Mouse (Mus musculus): ENCODE results near the gene Pram1.
"Not testable (repeated sequence)": the region's sequence is repeated elsewhere in the genome, so short reads cannot be mapped to it uniquely, and the experiment has no call there.

Pram1 gene

DNA sequence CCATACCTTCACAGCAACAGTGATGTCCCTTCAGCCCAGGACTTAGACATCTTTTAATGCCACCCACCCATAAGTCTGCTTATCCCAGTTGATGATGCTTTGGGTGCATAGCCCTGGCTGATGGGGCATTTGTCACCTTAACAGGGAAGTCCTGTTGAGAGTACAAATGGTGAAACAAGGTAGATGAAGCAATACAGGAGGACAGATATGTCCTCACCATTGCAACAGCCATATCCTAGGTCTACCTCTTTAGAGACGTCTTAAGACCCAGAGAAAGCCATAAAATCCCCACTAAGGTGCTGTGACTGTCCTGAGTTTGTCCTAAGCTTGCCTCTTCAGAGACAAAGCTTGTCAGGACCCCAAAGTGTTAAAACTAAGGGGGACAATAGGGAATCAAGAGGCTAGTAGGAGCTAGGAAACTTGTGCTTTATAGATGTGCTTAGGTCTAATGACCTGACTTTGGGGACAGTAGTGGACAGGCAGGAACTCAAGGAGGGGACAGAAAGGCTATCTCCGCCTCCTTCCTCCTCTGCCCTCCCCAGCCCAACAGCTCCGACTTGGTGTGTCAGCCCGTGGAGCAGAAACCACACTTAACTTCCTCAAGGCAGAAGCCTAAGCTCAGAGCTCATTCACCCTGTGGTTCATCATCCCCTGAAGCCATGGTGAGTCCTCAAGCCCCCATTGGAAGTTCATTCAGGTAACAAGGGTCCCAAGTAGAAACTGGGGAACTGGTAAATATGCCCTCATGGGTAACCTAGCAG is at the start of gene Pram1:
Gene Pram1, plus strand, starts transcription at position 541 of the 761 bp plus-strand sequence.
- DNase-seq (ENCODE audit: low spot score) = no peak

DNA sequence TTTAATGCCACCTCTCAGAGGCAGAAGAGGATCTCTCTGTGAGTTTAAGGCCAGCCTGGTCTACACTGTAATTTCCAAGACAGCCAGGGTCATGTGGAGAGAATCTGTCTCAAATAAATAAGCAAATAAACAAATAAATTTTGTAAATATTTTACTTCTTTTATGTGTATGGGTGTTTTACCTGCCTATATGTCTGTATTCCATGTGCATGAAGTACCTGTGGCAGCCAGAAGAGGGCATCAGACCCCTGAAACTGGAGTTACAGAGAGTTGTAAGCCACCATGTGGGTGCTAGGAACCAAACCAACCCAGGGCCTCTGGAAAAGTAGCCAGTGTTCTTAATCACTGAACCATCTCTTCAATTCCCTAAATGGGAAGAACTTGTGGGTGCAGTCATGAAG is 40.6 kb upstream of the Pram1 start:
- DNase-seq (ENCODE audit: low spot score) = no peak

DNA sequence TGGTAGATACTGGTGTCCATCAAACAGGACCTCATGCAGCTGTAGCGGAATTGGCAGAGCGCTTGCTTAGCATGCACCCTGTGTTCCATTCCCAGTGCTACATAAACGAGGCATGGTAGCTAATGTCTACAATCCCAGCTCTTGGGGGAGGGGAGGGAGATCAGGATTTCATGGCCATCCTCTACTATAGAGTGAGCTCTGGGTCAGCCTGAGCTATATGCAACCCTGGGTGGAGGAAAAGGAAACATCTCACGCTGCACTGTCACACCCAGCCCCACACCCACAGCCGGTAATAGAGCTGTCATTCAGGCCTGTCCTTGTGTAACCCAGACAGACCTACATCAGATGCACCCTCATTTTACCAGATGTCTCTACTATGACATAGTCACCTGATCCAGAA is 39.4 kb upstream of the Pram1 start:
- DNase-seq (ENCODE audit: low spot score) = no peak

DNA sequence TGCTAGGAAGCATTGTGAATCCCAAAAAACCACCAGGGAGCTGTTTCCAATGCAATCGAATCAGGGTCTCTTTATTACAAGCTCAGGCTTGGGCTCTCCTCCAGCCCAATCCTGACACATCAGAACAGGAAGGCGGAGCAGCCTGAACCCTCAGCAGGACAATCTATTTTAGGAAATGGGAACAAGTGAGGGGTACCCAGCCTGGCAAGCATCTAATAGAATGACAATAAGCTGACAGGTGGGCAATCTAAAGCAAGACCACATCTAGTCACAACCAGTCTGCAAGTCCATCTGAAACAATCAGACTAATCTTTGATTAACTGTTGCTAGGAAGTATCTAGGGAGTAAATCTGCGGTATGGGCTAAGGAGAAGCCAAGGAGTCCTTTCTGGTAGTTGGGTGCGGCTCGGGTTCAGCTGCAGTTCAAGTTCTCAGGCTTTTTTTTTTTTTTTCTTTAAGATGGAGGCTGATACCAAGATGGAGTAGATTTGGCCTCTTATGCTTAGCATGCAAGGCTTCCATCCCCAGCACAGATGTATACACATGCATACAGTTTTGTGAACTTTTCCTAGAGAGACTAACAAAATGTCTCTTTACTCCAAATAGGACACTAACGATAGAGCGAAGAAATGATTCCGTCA is 37.9 kb upstream of the Pram1 start:
- DNase-seq (ENCODE audit: low spot score) = no peak

DNA sequence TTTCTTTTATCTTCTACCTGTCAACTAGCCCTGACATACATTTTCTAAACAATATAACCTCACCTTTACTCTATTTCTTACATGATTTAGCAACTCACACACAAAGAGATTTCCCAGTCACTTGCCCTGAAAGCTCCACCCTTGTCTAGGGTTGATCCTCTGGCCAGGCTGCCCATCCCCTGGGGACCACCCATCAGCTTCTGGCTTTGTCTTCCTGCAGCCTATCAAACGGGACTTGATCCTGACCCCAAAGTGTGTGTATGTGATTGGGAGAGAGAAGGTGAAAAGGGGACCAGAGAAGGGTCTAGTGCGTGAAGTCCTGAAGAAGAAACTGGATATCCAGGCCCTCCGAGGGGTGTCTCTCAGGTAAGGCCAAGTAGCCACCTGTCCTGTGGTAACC is 37.0 kb upstream of the Pram1 start:
- DNase-seq (ENCODE audit: low spot score) = no peak

DNA sequence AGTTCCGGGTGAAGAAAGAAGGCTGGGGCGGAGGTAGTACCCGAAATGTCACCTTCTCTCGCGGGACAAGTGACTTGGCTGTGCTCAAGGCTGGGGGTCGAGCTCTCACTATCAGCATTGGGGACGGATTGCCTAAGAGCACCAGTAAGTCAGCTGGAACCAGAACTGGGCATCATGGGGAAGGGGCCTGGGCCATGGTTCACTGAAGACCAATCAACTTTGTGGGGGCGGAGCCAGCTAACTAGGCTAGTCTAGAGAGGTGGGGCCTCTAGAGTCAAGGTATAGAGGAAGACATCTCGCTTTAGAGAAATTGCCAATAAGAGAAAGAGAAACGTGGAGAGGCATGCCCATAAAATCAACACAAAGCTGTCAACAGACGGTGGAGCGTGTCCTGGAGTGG is 35.9 kb upstream of the Pram1 start:
- DNase-seq (ENCODE audit: low spot score) = no peak

DNA sequence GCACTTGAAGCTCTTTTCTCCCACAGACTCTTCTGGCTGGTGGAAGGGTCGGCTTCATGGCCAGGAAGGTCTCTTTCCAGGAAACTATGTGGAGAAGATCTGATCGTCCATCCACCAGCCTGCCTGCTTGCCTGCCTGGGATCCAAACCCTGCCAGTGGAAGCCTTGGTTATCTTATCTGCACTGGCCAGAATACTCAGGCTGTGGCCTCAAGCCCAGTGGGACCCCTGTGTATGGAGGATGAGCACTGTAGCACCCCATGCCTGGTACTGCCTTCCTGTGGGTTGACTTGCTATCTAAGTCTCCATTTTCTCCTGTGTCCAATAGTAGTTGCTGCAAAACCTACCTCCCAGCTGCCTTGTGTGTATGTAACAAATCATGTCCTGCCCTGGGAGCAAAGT is 30.6 kb upstream of the Pram1 start:
- no peak for DNase-seq (ENCODE audit: low spot score)

DNA sequence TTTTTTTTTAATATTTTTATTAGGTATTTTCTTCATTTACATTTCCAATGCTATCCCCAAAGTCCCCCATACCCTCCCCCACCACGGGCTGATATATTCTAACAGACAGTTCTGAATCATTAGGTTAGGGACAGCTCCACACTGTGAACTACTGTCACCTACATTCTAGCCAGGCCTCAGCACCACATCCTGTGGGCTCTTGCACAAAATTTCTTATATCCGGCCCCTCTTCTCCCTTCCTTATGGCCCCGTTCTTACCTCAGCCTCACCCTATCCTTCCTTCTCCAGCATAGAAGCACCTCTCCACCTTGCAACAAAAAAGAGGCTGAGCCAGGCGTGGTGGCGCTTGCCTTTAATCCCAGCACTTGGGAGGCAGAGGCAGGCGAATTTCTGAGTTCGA is 27.3 kb upstream of the Pram1 start:
- DNase-seq (ENCODE audit: low spot score) = no peak

DNA sequence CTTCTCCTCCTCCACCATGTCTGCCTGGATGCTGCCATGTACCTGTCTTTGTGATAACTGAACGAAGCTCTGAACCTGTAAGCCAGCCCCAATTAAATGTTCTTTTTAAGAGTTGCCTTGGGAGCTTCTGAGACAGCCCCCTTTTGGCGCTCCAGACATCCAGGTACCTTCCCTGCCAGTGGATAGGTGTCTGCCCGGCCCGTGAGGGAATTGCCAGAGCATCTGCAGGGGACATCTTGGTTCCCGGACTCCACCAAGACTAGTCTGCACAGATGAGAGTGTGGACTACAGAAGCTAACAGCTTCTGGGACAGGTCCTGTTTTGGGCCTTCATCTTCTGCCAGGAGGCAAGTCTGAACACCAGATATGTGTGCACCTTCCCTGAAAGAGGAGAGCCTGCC is 24.1 kb upstream of the Pram1 start:
- DNase-seq (ENCODE audit: low spot score) = not testable (repeated sequence)

DNA sequence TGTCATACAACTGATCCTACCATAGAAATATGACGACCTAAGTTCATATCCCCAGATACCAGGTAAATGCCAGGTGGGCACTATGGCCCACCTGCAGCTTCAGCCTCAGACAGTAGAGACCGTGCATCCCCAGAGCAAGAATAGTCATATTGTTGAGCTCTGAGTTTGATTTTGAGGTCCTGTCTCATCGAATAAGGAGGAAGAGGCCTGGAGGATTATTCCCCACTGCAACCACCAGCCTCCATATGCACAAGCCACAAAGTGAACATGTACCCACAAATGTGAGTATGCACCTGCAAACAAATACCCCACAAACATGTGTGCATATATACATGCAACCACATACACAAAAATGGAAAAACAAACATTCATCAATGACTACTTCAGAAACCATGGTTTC is 10.6 kb upstream of the Pram1 start:
- DNase-seq (ENCODE audit: low spot score) = no peak

DNA sequence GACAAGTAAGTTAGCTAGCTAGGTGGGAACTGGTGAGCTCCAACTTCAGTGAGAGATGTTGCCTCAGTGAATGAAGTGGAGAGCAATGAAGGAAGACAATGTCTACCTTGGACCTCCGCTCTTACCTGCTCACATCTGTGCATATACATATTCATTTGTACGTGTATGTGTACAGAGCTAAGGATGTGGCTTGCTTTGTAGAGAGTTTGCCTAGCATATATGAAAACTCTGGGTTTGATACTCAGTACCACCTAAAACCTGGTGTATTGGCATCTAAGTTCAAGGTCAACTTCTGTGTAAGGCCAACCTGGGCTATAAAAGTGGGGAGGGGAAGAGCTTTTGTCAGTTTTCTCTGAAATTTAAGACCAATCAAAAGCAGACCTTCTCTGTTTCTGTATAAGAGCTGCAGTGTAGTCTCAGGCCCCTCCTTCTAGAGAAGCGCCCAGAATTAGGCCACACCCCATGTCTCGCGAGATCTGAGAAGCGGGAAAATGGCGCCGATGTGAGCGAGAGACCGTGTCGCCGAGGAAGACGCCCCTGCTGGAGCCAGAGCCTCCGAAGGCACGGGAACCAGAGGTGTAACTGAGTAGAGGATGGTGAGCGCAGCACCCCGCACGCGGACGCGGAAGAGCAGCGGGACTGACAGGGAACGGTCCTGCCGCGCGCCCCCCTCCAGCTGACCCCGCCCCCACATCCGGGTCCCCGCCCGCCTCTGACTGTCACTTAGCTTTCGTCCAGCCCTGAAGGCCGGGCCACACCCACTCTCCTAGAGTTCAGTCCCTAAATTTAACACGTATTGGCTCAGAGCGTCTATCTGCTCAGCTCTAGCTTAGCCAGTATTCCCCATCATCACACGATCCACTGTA is 9.0 kb upstream of the Pram1 start, which contains the start of gene Zfp414:
Gene Zfp414, plus strand, starts transcription at position 470 of the 866 bp plus-strand sequence.
- peak; percentile 97 for DNase-seq (ENCODE audit: low spot score)

DNA sequence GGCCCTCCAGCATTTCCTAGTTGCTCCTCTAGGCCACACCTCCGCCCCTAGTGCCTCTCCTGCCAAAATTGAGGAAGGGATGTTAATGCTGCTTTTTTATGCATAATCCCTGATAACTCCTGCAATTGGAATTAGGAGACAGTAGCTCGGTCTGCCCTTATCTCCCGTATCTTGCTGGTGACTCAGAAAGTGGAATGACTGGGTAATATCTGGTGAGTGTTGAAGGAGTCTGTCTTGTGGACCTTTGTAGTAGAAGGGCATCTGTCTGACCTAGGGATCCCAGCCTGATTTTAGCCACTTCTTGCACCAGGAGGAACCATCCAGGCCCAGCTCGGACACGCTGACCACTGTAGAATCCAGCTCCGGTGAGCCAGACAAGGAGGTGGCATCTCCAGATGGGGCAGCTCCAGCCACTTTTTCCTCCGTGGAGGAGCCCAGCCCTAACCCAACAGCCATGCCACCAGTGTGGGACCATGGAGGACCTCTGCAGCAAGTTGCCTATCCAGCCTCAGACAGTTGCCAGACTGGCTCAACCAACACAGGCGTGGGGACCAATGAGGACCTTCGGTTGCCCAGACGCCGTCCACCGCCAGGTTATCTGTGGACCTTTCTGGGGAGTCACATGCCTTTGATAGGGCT is 8.2 kb upstream of the Pram1 start:
- DNase-seq (ENCODE audit: low spot score) = no peak

DNA sequence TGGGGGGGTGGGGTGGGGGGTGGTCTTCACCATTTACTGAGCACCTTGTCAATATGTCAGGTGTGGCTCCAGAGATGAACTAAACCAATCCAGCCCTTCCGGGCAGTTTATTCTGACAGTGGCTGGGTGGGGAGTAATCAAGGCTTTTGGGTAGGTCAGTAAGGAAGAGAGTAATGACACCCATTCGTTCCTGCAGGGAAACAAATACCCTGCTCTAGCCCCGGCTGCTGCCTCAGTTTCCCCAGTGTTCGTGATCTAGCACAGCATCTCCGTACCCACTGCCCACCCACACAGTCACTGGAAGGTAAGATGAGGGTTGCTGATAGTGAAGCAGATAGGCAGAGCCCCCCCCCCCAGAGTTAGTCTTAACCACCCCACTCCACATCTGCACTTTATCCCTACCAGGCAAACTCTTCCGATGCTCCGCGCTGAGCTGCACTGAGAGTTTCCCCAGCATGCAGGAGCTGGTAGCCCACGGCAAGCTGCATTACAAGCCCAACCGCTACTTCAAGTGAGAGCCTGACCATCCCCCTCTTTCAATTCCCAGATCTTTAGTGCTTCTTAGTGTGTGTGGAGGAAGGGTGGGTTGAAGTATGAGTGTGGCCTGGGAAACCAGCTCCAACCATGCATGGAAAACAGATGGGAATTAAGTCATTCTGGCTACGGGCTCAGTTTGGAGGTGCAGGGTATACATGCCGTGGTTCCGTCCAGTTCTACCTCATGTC is 7.5 kb upstream of the Pram1 start:
- DNase-seq (ENCODE audit: low spot score) = peak; percentile 51

DNA sequence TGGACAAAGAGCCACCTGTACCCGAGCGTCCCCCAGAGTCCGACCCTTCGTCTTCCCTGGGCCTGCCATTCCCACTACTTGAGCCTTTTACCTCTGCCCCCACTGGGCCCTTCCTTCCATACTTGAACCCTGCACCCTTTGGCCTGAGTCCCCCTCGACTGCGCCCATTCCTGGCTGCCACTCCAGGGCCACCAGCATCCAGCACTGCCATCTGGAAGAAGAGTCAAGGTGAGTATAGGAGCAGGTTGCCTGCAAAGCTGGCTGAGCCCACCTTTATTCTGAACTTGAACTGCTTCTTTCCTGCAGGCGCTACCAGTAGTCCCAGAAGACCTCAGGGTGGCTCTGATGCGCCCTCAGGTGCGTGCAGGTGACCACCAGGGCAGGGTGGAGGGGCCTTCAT is 6.6 kb upstream of the Pram1 start:
- no peak for DNase-seq (ENCODE audit: low spot score)

DNA sequence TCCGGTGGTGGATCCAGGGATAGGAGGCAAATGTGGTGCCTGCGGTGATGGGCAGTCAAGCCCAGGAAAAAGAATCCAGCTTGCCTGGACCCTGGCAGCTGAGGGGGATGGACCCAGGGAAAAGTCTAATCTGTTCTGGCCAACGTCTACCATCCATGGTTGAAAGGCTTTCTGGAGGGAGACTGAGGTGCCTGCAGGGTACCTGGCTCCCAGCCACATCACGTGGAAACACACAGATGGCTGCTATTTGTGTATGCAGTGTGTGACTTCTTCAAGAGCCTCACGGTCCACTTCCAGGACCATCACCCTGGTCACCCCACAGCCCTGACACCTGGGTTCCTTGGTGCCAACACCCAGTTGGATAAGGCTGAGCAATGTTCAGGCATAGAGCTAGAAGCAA is 6.1 kb upstream of the Pram1 start:
- DNase-seq (ENCODE audit: low spot score) = no peak

DNA sequence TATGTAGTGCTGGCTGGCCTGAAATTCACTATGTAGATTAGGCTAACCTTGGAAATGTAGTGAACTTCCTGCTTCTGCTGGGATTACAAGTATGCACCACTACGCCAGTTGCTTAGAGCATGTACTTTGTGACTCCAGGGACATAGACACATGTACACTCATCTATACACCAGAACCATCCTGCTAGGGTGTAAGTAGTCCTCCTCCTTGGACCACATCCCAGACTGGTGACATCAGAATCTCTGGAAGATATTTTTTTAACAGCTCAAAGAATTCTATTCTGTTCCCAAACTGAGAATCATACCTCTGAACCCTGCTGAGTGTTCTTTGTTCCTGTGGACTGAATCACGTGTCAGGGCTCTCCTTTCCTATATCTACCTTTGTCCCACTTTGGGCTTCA is 818 bp upstream of the Pram1 start:
- DNase-seq (ENCODE audit: low spot score) = peak; percentile 66

DNA sequence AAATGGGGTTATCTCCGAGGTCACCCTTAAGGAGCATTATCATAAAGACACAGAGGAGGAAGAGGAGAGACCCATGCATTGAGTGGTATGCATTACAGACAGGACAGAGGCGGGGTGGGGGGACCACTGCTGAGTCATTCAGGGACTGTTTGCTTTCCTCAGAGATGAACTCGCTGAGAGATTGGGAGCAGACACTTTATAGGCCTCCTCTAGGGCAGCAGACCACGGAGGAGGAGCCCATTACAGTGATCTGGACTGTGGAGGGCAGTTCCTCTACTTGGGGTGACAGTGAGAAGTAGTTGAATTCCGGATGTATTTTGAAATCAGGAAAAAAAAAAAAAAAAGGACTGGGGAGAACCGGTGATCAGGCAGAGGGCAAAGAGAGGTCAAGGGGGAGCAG is 1.9 kb downstream of the Pram1 start:
- no peak for DNase-seq (ENCODE audit: low spot score)

DNA sequence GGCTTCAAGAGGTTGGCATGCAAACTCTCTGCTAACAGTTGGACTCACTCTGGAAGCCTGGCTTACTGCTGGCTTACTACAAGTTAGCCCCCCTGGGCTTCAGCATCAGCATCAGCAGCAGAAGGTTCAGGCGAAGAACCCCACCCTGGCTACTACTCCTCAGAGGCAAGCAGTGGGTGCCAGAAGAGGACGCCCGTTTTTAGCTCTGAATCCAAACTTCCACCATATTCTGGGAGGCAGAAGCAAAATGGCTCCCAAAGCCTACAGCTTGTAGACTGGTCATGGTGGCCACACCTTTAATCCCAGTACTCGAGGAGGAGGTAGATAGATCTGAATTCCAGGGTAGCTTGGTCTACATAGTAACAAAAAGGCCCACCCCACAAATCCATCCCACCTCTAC is 6.2 kb downstream of the Pram1 start:
- DNase-seq (ENCODE audit: low spot score) = no peak

DNA sequence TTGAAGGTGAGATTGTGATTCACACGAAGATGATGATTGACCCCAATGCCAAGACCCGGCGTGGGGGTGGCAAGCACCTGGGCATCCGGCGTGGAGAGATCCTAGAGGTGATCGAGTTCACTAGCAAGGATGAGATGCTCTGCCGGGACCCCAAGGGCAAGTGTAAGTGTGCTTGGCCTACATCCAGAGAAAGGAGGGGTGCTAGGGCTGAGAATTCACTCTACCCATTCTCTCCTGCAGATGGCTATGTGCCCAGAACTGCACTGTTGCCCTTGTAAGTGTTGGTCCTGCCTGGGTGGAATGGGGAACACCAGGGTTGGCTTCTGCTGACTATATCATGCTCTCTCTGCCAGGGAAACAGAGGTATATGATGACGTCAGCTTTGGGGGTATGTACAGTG is 7.2 kb downstream of the Pram1 start:
- no peak for DNase-seq (ENCODE audit: low spot score)

DNA sequence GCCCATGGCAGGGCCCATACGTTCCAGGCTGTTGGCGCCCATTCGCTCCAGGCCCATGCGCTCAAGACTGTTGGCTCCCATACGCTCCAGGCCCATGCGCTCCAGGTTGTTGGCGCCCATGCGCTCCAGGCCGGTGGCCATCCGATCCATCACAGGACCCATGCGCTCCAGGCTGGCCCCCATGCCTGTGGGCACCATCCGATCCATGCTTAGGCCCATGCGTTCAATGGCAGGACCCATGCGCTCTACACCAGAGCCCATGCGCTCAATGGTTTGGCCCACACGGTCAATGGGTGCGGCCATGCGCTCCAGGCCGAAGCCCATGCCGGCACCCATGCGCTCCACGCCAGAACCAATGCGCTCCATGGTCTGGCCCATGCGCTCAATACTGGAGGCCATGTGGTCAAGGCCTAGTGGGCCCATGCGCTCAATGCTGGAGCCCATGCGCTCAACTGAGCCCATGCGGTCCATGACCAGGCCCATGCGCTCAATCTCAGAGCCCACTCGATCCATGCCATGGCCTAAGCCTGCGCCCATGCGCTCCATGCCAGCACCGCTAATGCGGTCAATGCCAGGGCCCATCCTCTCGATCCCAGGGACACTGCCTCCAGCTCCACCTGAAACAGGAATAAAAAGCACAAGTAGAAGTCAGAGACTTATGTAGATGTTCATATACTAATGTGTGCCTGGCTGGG is 12.1 kb downstream of the Pram1 start:
- no peak for DNase-seq (ENCODE audit: low spot score)

DNA sequence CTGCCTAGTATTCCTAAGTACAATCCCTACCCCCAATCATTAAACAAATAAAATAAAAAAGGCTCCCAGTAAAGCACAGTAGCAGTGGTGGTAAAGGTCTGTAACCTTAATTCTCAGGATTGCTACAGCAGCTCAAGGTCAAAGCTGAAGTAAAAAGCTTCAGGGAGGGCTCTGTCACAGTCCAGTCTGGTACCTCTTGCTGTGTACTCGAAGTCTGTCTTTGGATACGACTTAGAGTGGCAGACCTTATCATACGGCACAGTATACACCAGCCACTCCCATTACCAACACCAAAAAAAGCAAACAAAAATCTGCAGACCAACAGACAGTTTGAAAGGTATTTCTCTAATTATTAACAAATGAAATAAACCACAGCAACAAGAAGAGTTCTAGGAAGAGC is 29.0 kb downstream of the Pram1 start:
- DNase-seq (ENCODE audit: low spot score) = no peak
